Mouse (Mus musculus) neural tube, embryonic 11.5 days (tissue): ENCODE data around the gene Gm42742. TPM values are rescaled to one million over a fixed set of nuclear protein-coding genes. Genes with fewer than 3 reads are reported as not detected.
A peak's percentile ranks its signal among the peaks of the same experiment; 100 is the strongest.

Experiments used
- ATAC-seq: fragments of 200-750 bp; cut with Nextera tagmentation; 2 replicates; pipeline ENCODE4 v1.8.0; 2017; ENCODE audit warnings: moderate number of reproducible peaks, mild to moderate bottlenecking, moderate TSS enrichment, moderate library complexity; ENCODE audit not compliant: insufficient read depth, low FRiP score, low TSS enrichment
- DNase-seq: peaks from one replicate; pipeline ENCODE4 v3.0.0-alpha.2; 2015; ENCODE audit warnings: low spot score
- H3K27ac ChIP-seq: fragments of 300-500 bp; sonication (generic); 2 replicates; pipeline ENCODE4 v1.5.1; 2014; ENCODE audit warnings: low read depth, mild to moderate bottlenecking, low read length
- H3K27me3 ChIP-seq: fragments of 300-500 bp; sonication (generic); 2 replicates; pipeline ENCODE4 v1.6.1; 2014; ENCODE audit warnings: mild to moderate bottlenecking, low read length, mixed read lengths; ENCODE audit not compliant: control insufficient read depth, insufficient read depth
- H3K36me3 ChIP-seq: fragments of 300-500 bp; sonication (generic); 2 replicates; pipeline ENCODE4 v1.6.1; 2014; ENCODE audit warnings: mild to moderate bottlenecking, low read length, moderate library complexity, mixed read lengths; ENCODE audit not compliant: control insufficient read depth, insufficient read depth
- H3K4me1 ChIP-seq: fragments of 300-500 bp; sonication (generic); 2 replicates; pipeline ENCODE4 v1.6.1; 2014; ENCODE audit warnings: low read length, mixed read lengths; ENCODE audit not compliant: control insufficient read depth, insufficient read depth
- H3K4me2 ChIP-seq: fragments of 300-500 bp; sonication (generic); 2 replicates; pipeline ENCODE4 v1.6.1; 2014; ENCODE audit warnings: low read depth, mild to moderate bottlenecking, moderate library complexity
- H3K4me3 ChIP-seq: fragments of 300-500 bp; sonication (generic); 2 replicates; pipeline ENCODE4 v1.5.1; 2014; ENCODE audit warnings: low read depth, low read length
- H3K9ac ChIP-seq: fragments of 300-500 bp; sonication (generic); 2 replicates; pipeline ENCODE4 v1.6.1; 2014; ENCODE audit warnings: mild to moderate bottlenecking, low read length
- H3K9me3 ChIP-seq: fragments of 300-500 bp; sonication (generic); 2 replicates; pipeline ENCODE4 v1.6.1; 2016; ENCODE audit warnings: low read length; ENCODE audit not compliant: control insufficient read depth
- WGBS: fragments of 180-500 bp; shearing (Covaris S2); extraction: QIAGEN DNeasy Blood & Tissue Kit; methylation state at CpG from one replicate; pipeline ENCODE4 v1.1.7; 2014; 5-methylcytosine and 5-hydroxymethylcytosine counted together
- microRNA-seq: library from miRNA; unstranded; fragments of <30 nt; microRNA quantifications from one replicate; pipeline ENCODE4, GENCODE M21; 2016
- polyA plus RNA-seq: library from polyadenylated mRNA; unstranded; fragments of >200 nt; fragmentation: Nextera tagmentation; extraction: Ambion mirVana; gene quantifications from 2 replicates; pipeline ENCODE4 v1.2.1, GENCODE M21; 2014

Gm42742 gene
- polyA plus RNA-seq, 1 experiment from 2014 or later = 14.3 TPM

- H3K4me3 ChIP-seq = peak within 1 kb of the TSS; percentile 94
- peaks cover 6% of the 10 kb centered on the region; the same call in 1 of the 2 replicates for H3K4me1 ChIP-seq
- WGBS = under 1% methylated on average over 55 of the region's 55 CpGs
- H3K36me3 ChIP-seq = 0 out of 2 replicates have a peak, but pooled peaks cover 6% of the 10 kb centered on the region
- H3K9me3 ChIP-seq = no peaks in the 10 kb centered on the region
- DNase-seq (peak; percentile 98), ATAC-seq (peak; percentile 90)
- no peaks in the 10 kb centered on the region for H3K27me3 ChIP-seq
- H3K9ac ChIP-seq = peak within 1 kb of the TSS; percentile 96
- H3K4me2 ChIP-seq = peak within 1 kb of the TSS; percentile 89
- peak within 1 kb of the TSS; percentile 92 for H3K27ac ChIP-seq
Observed at GRCm38 (mm10) chr7:126975950-126976866, 44.7 kb downstream of the Gm42742 start, which contains the start of gene Cdiptos. TSS of gene Cdiptos (minus strand) at chr7:126976098.

- Histone ChIP-seq H3K27me3 (no peaks in the 10 kb centered on the region), H3K9me3 (no peaks in the 10 kb centered on the region), H3K4me3 (peak within 1 kb of the TSS; percentile 94), H3K9ac (peak within 1 kb of the TSS; percentile 96), H3K4me1 (peaks cover 6% of the 10 kb centered on the region; the same call in 1 of the 2 replicates), H3K4me2 (peak within 1 kb of the TSS; percentile 89), H3K27ac (peak within 1 kb of the TSS; percentile 92), H3K36me3 (0 out of 2 replicates have a peak, but pooled peaks cover 6% of the 10 kb centered on the region)
- 0% methylated on average over 1 of the region's 1 CpGs for WGBS
- ATAC-seq (no peak), DNase-seq (no peak)
Observed at GRCm38 (mm10) chr7:126975893-126975949, 45.2 kb downstream of the Gm42742 start, which contains the start of gene Cdipt. TSS of gene Cdipt (plus strand) at chr7:126975914.

DNA sequence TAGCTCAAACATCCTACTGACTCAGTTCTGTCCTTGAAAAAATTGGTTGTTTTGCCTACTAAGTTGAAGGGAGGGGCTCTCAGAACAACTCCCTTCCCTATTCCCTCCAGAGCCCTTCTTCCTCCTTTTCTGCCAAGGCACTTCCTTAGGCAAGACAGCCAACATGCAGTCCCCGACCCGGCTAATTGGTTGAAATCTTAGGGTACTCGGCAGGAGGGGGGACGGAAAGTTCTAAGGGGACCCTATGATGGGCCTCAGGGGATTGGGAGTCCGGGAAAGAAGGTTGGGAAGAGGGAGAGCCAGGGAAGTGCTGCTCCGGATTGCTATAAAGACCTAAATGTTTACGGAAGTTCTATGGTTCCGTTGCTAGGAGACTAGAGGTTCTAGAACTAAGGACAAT lies 45.4 kb downstream of the Gm42742 start:
- Histone ChIP-seq H3K4me1 (peaks cover 6% of the 10 kb centered on the region; the same call in 1 of the 2 replicates), H3K4me2 (peak overlapping the region; percentile 89), H3K36me3 (0 out of 2 replicates have a peak, but pooled peaks cover 6% of the 10 kb centered on the region), H3K27me3 (no peaks in the 10 kb centered on the region), H3K27ac (no peak overlapping the region), H3K4me3 (peak overlapping the region; percentile 94), H3K9ac (peak overlapping the region; percentile 96; the same call in 1 of the 2 replicates), H3K9me3 (no peaks in the 10 kb centered on the region)
- 17% methylated on average over 8 of the region's 8 CpGs for WGBS
- ATAC-seq (0 out of 2 replicates have a peak, but pooled peaks have one; percentile 25), DNase-seq (no peak)

GRCm38 (mm10) chr7:126967361-126967760 lies 53.5 kb downstream of the Gm42742 start:
- Histone ChIP-seq H3K9ac (no peak overlapping the region), H3K4me3 (no peak overlapping the region), H3K27me3 (peaks cover 6% of the 10 kb centered on the region; the same call in 1 of the 2 replicates), H3K9me3 (no peaks in the 10 kb centered on the region), H3K4me1 (no peaks in the 10 kb centered on the region), H3K27ac (no peak overlapping the region), H3K4me2 (no peak overlapping the region), H3K36me3 (no peaks in the 10 kb centered on the region)
- no peak for ATAC-seq
- DNase-seq = no peak
- 71% methylated on average over 6 of the region's 6 CpGs for WGBS

DNA sequence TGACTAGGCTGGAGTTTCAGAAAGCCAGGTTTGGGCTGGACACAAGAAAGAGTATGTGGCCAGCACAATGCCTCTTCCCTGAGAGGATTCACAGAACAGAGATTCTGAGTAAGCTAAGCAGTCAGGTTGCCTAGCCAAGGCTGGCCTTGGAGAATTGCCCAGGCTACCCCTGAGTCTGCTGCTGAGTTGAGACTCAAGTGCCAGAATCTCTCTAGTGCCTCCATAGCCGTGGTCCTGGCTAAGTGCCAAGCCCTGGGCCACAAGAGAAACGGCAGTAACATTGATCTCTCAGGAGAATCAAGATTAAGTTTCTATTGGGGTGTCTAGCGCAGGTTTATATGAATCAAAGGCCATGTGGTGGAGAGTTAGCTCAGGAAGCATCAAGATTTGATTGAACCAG lies 55.3 kb downstream of the Gm42742 start:
- WGBS = 71% methylated on average over 3 of the region's 3 CpGs
- H3K4me3 ChIP-seq = no peak overlapping the region

More for the DNA sequence above, 55.3 kb downstream of the Gm42742 start:
- Histone ChIP-seq H3K36me3 (no peaks in the 10 kb centered on the region), H3K9me3 (no peaks in the 10 kb centered on the region), H3K4me1 (no peaks in the 10 kb centered on the region), H3K27ac (no peak overlapping the region), H3K9ac (no peak overlapping the region), H3K4me2 (no peak overlapping the region), H3K27me3 (peaks cover 8% of the 10 kb centered on the region; the same call in 1 of the 2 replicates)
- no peak for DNase-seq
- no peak for ATAC-seq

Small RNAs within 50 kb of the gene (microRNA-seq; reads per million reads assigned to microRNA genes)
- gene Gm44343 = not detected

Other genes starting within 250 kb of the Gm42742 start
- 115 and 121 TPM in 2 replicates for gene Ypel3, start 244.1 kb downstream of the Gm42742 start, polyA plus RNA-seq
- 0.38 and 0.64 TPM in 2 replicates for gene Tbx6, start 239.6 kb downstream of the Gm42742 start, polyA plus RNA-seq
- gene Ppp4c, start 228.6 kb downstream of the Gm42742 start, polyA plus RNA-seq = 318 and 344 TPM in 2 replicates
- gene Fam57b, start 223.4 kb downstream of the Gm42742 start, polyA plus RNA-seq = 14.3 and 14.4 TPM in 2 replicates
- not detected in 2 replicates for gene 4930451I11Rik, start 189.5 kb downstream of the Gm42742 start, polyA plus RNA-seq
- 4.4 and 5.6 TPM in 2 replicates for gene Doc2a, start 173.7 kb downstream of the Gm42742 start, polyA plus RNA-seq
- gene Hirip3, start 159.1 kb downstream of the Gm42742 start, polyA plus RNA-seq = 21.0 and 23.4 TPM in 2 replicates
- 91.8 and 96.3 TPM in 2 replicates for gene Ino80e, start 158.7 kb downstream of the Gm42742 start, polyA plus RNA-seq
- gene Taok2, start 136.4 kb downstream of the Gm42742 start, polyA plus RNA-seq = 33.2 and 34.0 TPM in 2 replicates
- 19.7 and 20.0 TPM in 2 replicates for gene Tmem219, start 98.2 kb downstream of the Gm42742 start, polyA plus RNA-seq
- 33.4 and 35.6 TPM in 2 replicates for gene Kctd13, start 92.2 kb downstream of the Gm42742 start, polyA plus RNA-seq
- gene Asphd1, start 71.5 kb downstream of the Gm42742 start, polyA plus RNA-seq = 0.82 and 0.87 TPM in 2 replicates
- 10.0 and 13.5 TPM in 2 replicates for gene Sez6l2, start 70.5 kb downstream of the Gm42742 start, polyA plus RNA-seq
- gene Cdipt, start 45.2 kb downstream of the Gm42742 start, polyA plus RNA-seq = 79.1 and 80.3 TPM in 2 replicates
- 0.47 and 1.1 TPM in 2 replicates for gene Cdiptos, start 45.0 kb downstream of the Gm42742 start, polyA plus RNA-seq
- 3.0 and 4.2 TPM in 2 replicates for gene Mvp, start 6.5 kb downstream of the Gm42742 start, polyA plus RNA-seq
- gene Pagr1b, start 4.6 kb downstream of the Gm42742 start, polyA plus RNA-seq = 1.1 TPM in 1 of 2 replicates, not detected in the other
- gene Pagr1a, start 3.7 kb downstream of the Gm42742 start, polyA plus RNA-seq = 99.6 and 105 TPM in 2 replicates
- 6.2 and 6.9 TPM in 2 replicates for gene Prrt2, start 114 bp upstream of the Gm42742 start, polyA plus RNA-seq
- gene Maz, start 5.9 kb upstream of the Gm42742 start, polyA plus RNA-seq = 90.8 and 94.5 TPM in 2 replicates
- 156 and 168 TPM in 2 replicates for gene Kif22, start 21.4 kb upstream of the Gm42742 start, polyA plus RNA-seq
- not detected in 2 replicates for gene Zg16, start 66.2 kb upstream of the Gm42742 start, polyA plus RNA-seq
- gene AI467606, start 70.3 kb upstream of the Gm42742 start, polyA plus RNA-seq = 1.0 and 1.1 TPM in 2 replicates
- 1.8 and 2.0 TPM in 2 replicates for gene Qprt, start 101.1 kb upstream of the Gm42742 start, polyA plus RNA-seq
- 0.27 TPM in 1 of 2 replicates, not detected in the other for gene Spn, start 116.7 kb upstream of the Gm42742 start, polyA plus RNA-seq
- gene Cd2bp2, start 175.0 kb upstream of the Gm42742 start, polyA plus RNA-seq = 91.6 and 92.0 TPM in 2 replicates
- gene Tbc1d10b, start 187.4 kb upstream of the Gm42742 start, polyA plus RNA-seq = 23.9 and 28.8 TPM in 2 replicates
- 87.1 and 113 TPM in 2 replicates for gene Mylpf, start 187.8 kb upstream of the Gm42742 start, polyA plus RNA-seq
- 28.7 and 31.4 TPM in 2 replicates for gene Zfp553, start 212.0 kb upstream of the Gm42742 start, polyA plus RNA-seq
- gene Sept1, start 212.0 kb upstream of the Gm42742 start, polyA plus RNA-seq = 19.6 and 22.0 TPM in 2 replicates
- 53.2 and 54.5 TPM in 2 replicates for gene Zfp771, start 223.2 kb upstream of the Gm42742 start, polyA plus RNA-seq
- 205 and 228 TPM in 2 replicates for gene Dctpp1, start 239.6 kb upstream of the Gm42742 start, polyA plus RNA-seq